Mouse (Mus musculus): ENCODE data around the gene Nox4.

DNA sequence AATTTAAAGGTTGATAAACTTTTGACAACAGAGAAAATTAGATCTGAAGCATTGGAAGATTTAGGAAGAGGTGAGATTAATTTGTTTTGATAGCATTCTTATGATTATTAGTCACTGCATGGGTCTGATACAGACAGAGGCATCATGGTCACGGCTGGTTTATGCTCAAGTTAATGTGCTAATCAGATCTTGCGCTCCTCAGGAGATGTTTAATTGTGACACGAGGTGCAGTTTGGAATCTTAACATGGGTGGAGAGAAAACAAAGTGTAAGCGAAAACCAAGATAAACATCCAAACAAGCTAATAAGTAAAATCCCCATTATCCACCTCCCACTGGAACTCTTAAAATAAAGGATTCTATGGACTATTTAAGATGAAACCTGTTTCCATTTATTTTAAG is 6.2 kb downstream of the Nox4 start:
- TF ChIP-seq CTCF (IDR thresholded peaks at IDR 0.05; ENCODE audit: low read depth) = no peak
- no peak for TF ChIP-seq EP300 (IDR thresholded peaks at IDR 0.05; ENCODE audit: low read depth)

Measured in liver, postnatal 0 days (tissue).